Mouse (Mus musculus) myocyte (in vitro differentiated cells): ENCODE results near the gene Nt5c2. TPM values are rescaled to one million over a fixed set of nuclear protein-coding genes. Genes with fewer than 3 reads are reported as not detected.
A peak's percentile ranks its signal among the peaks of the same experiment; 100 is the strongest.

Source experiments
- H3K27me3 ChIP-seq: one replicate; pipeline ENCODE4 v1.6.1; 2011; ENCODE audit not compliant: control insufficient read depth, insufficient read depth, insufficient read length
- H3K36me3 ChIP-seq: one replicate; pipeline ENCODE4 v1.6.1; 2011; ENCODE audit not compliant: control insufficient read depth, insufficient read depth
- H3K4me2 ChIP-seq: one replicate; pipeline ENCODE4 v1.6.1; 2011; ENCODE audit warnings: low read depth, control low read depth
- H3K4me3 ChIP-seq: one replicate; pipeline ENCODE4 v1.5.1; 2011; ENCODE audit warnings: mild to moderate bottlenecking, control low read depth, moderate library complexity
- H3K79me2 ChIP-seq: one replicate; pipeline ENCODE4 v1.6.1; 2011; ENCODE audit not compliant: control insufficient read depth, insufficient read depth
- H3ac ChIP-seq: one replicate; pipeline ENCODE4 v1.6.1; 2011; ENCODE audit not compliant: control insufficient read depth, insufficient read length
- CEBPB ChIP-seq: IDR thresholded peaks from 2 replicates; pipeline ENCODE4 v1.6.1; 2011; ENCODE audit warnings: mild to moderate bottlenecking, moderate library complexity; ENCODE audit not compliant: poor library complexity, insufficient read depth, severe bottlenecking
- E2F4 ChIP-seq: IDR thresholded peaks from one replicate; pipeline ENCODE4 v1.6.1; 2011; ENCODE audit warnings: mild to moderate bottlenecking, control low read depth, moderate library complexity; ENCODE audit not compliant: insufficient read depth
- MAX ChIP-seq: IDR thresholded peaks from one replicate; pipeline ENCODE4 v1.6.1; 2011; ENCODE audit warnings: low read depth, mild to moderate bottlenecking, control low read depth
- MYOD1 ChIP-seq, 3 experiments: IDR thresholded peaks; one replicate each; pipeline ENCODE4 v1.6.1; 2011; ENCODE audit warnings: control low read depth in 2 of 3, low read depth in 2 of 3, mild to moderate bottlenecking in 2 of 3, moderate library complexity in 1 of 3; ENCODE audit not compliant: insufficient read length in 2 of 3, control insufficient read depth in 1 of 3
- MYOG ChIP-seq, 3 experiments: IDR thresholded peaks; one replicate each; pipeline ENCODE4 v1.6.1; 2011; ENCODE audit warnings: control low read depth in 2 of 3, low read depth in 2 of 3, mild to moderate bottlenecking in 2 of 3; ENCODE audit not compliant: insufficient read length in 2 of 3, control insufficient read depth in 1 of 3, insufficient read depth in 1 of 3
- POLR2A ChIP-seq: IDR thresholded peaks from one replicate; pipeline ENCODE4 v1.6.1; 2011; ENCODE audit warnings: low read depth, mild to moderate bottlenecking, control low read depth, moderate library complexity; ENCODE audit not compliant: insufficient read length
- POLR2AphosphoS2 ChIP-seq: IDR thresholded peaks from one replicate; pipeline ENCODE4 v1.6.1; 2011; ENCODE audit warnings: low read depth, control low read depth; ENCODE audit not compliant: insufficient read length
- REST ChIP-seq: IDR thresholded peaks from one replicate; pipeline ENCODE4 v1.6.1; 2011; ENCODE audit warnings: mild to moderate bottlenecking, control low read depth, moderate library complexity; ENCODE audit not compliant: insufficient read depth, insufficient read length
- SRF ChIP-seq: IDR thresholded peaks from one replicate; pipeline ENCODE4 v1.6.1; 2011; ENCODE audit warnings: low read depth; ENCODE audit not compliant: control insufficient read depth, insufficient read length
- TCF12 ChIP-seq: IDR thresholded peaks from one replicate; pipeline ENCODE4 v1.6.1; 2011; ENCODE audit warnings: mild to moderate bottlenecking, control low read depth; ENCODE audit not compliant: poor library complexity, insufficient read depth, severe bottlenecking
- TCF3 ChIP-seq: IDR thresholded peaks from one replicate; pipeline ENCODE4 v1.6.1; 2011; ENCODE audit warnings: low read depth, control low read depth; ENCODE audit not compliant: insufficient read length
- USF1 ChIP-seq: IDR thresholded peaks from one replicate; pipeline ENCODE4 v1.6.1; 2011; ENCODE audit warnings: low read depth, mild to moderate bottlenecking, control low read depth, moderate library complexity
- polyA plus RNA-seq: library from polyadenylated mRNA; unstranded; fragments of >200 nt; fragmentation: generic; extraction: Trizol; gene quantifications from one replicate; pipeline ENCODE4 v1.2.1, GENCODE M21; 2012; ENCODE audit warnings: missing spikeins

Gene Nt5c2
- polyA plus RNA-seq, 1 experiment: 19.5 TPM

GRCm38 (mm10) chr19:46958566-46958965, 56.4 kb downstream of the Nt5c2 start:
- no peak overlapping the region for H3ac ChIP-seq
- no peaks in the 10 kb centered on the region for H3K27me3 ChIP-seq
- H3K4me3 ChIP-seq: no peak overlapping the region
- H3K36me3 ChIP-seq: no peaks in the 10 kb centered on the region
- peak overlapping the region; percentile 33 for H3K4me2 ChIP-seq
- peaks cover 76% of the 10 kb centered on the region for H3K79me2 ChIP-seq
- TF ChIP-seq TCF3 (no peak), MYOD1 (IDR thresholded peaks at IDR 0.05; ENCODE audit: control insufficient read depth in 1 of 3, insufficient read length in 2 of 3, low read depth in 2 of 3) (peak in 1 of 3 experiments; percentile 4)

DNA sequence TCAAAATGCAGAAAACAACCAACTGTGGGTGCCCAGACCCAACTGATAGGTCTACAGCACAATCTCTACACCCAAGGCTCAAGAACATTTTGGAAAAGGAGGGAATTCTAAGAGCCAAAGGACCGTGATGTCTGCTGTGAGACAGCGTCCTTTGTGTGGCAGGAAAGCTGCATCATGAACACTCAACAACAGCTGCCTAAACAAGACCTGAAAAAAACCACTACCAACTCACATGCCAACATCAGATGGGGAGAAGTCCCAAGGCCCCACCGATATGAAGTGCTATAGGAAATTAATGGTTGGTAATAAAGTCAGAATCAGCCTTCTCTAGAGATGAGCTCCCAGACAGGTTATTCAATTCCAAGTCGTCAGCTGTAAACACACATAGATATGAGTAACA, 57.0 kb downstream of the Nt5c2 start:
- peak overlapping the region; percentile 33 for H3K4me2 ChIP-seq
- TF ChIP-seq MYOD1 (IDR thresholded peaks at IDR 0.05; ENCODE audit: control insufficient read depth in 1 of 3, insufficient read length in 2 of 3, low read depth in 2 of 3) (peak in 2 of 3 experiments; percentile 31 to 69), TCF12 (no peak), USF1 (no peak), MYOG (IDR thresholded peaks at IDR 0.05; ENCODE audit: control insufficient read depth in 1 of 3, insufficient read depth in 1 of 3, insufficient read length in 2 of 3, low read depth in 2 of 3) (peak in 2 of 3 experiments; percentile 27 to 35)
- H3ac ChIP-seq: no peak overlapping the region
- H3K4me3 ChIP-seq: no peak overlapping the region
- peaks cover 82% of the 10 kb centered on the region for H3K79me2 ChIP-seq
- H3K36me3 ChIP-seq: no peaks in the 10 kb centered on the region
- H3K27me3 ChIP-seq: no peaks in the 10 kb centered on the region

DNA sequence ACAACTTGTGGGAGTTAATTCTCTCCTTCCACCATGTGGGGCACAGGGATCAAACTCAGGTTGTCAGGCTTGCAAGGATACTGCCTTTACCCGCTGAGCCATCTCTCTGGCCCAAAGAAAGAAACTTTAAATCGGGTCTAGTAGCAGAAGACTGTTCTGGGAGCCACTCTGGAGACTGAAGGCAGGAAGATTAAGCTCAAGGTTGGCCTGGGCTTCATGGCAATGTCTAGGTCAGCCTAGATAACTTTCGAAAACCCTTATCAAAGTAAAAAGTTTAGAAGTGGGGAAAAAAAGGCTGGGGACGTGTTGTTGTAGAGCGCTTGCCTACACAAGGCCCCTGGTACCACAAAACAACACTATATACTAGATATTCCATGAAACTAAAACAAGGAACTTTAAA, 58.0 kb downstream of the Nt5c2 start:
- H3ac ChIP-seq: no peak overlapping the region
- no peaks in the 10 kb centered on the region for H3K36me3 ChIP-seq
- H3K4me3 ChIP-seq: no peak overlapping the region
- H3K4me2 ChIP-seq: no peak overlapping the region
- TF ChIP-seq MYOG (IDR thresholded peaks at IDR 0.05; ENCODE audit: control insufficient read depth in 1 of 3, insufficient read depth in 1 of 3, insufficient read length in 2 of 3, low read depth in 2 of 3): no peak
- no peak for TF ChIP-seq MYOD1 (IDR thresholded peaks at IDR 0.05; ENCODE audit: control insufficient read depth in 1 of 3, insufficient read length in 2 of 3, low read depth in 2 of 3)
- no peak for TF ChIP-seq CEBPB
- TF ChIP-seq MAX: no peak
- no peak for TF ChIP-seq SRF
- no peak for TF ChIP-seq POLR2AphosphoS2
- no peak for TF ChIP-seq TCF3
- no peak for TF ChIP-seq REST
- no peak for TF ChIP-seq POLR2A
- TF ChIP-seq TCF12: no peak
- TF ChIP-seq USF1: no peak
- TF ChIP-seq E2F4: no peak
- H3K27me3 ChIP-seq: no peaks in the 10 kb centered on the region
- peaks cover 92% of the 10 kb centered on the region for H3K79me2 ChIP-seq

DNA sequence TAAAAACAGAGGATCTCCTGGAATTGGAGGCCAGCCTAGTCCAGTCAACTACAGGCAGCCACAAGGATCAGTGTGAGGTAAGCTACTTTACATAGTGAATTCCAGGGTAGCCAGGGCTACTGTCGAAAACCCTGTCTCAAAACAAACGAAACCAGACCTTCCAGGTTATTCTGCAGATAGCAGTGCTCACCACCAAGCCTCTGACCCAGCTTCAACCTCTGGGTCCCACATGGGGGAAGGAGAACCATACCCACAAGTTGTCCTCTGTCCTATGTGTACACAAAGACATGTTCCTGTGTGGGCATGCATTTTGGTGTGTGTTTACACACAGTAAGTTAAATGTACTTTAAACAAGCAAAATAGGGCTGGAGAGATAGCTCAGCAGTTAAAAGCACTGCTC, 58.5 kb downstream of the Nt5c2 start:
- H3K27me3 ChIP-seq: no peaks in the 10 kb centered on the region
- TF ChIP-seq CEBPB (no peak), POLR2A (no peak), REST (no peak), TCF3 (no peak), TCF12 (no peak), MAX (no peak), MYOD1 (IDR thresholded peaks at IDR 0.05; ENCODE audit: control insufficient read depth in 1 of 3, insufficient read length in 2 of 3, low read depth in 2 of 3) (no peak), USF1 (no peak), MYOG (IDR thresholded peaks at IDR 0.05; ENCODE audit: control insufficient read depth in 1 of 3, insufficient read depth in 1 of 3, insufficient read length in 2 of 3, low read depth in 2 of 3) (no peak), E2F4 (no peak), POLR2AphosphoS2 (no peak), SRF (no peak)
- no peak overlapping the region for H3K4me2 ChIP-seq
- H3K4me3 ChIP-seq: no peak overlapping the region
- H3ac ChIP-seq: no peak overlapping the region
- H3K36me3 ChIP-seq: no peaks in the 10 kb centered on the region
- H3K79me2 ChIP-seq: peaks cover 96% of the 10 kb centered on the region

- Histone ChIP-seq H3K27me3 (no peaks in the 10 kb centered on the region), H3K4me2 (no peak overlapping the region), H3K36me3 (peaks cover under 1% of the 10 kb centered on the region), H3K4me3 (no peak overlapping the region), H3K79me2 (peaks cover 93% of the 10 kb centered on the region), H3ac (no peak overlapping the region)
- no peak for TF ChIP-seq POLR2A
Observed at GRCm38 (mm10) chr19:46955630-46956029, 59.3 kb downstream of the Nt5c2 start.

DNA sequence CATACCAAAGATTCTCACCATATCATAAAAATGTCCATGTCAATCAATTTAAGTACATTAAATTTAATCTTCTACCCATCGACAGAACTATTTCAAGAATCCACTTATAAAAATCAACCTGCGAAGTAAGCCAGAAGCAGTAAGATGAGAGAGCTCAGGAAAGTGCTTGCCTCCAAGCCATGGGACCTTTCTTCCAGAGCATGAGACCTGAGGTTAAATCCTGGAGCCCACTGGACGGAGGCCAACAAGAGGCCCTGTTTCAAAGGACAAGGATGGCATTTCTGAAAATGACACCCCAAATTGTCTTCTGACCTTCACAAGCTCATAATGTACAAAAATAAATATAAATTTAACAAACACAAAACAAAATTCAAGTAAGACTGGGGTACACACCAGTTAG, 61.4 kb downstream of the Nt5c2 start:
- peaks cover 17% of the 10 kb centered on the region for H3K36me3 ChIP-seq
- TF ChIP-seq TCF3 (no peak), POLR2A (no peak), TCF12 (no peak), E2F4 (no peak), CEBPB (no peak), MYOG (IDR thresholded peaks at IDR 0.05; ENCODE audit: control insufficient read depth in 1 of 3, insufficient read depth in 1 of 3, insufficient read length in 2 of 3, low read depth in 2 of 3) (no peak), POLR2AphosphoS2 (no peak), MAX (no peak), REST (no peak), MYOD1 (IDR thresholded peaks at IDR 0.05; ENCODE audit: control insufficient read depth in 1 of 3, insufficient read length in 2 of 3, low read depth in 2 of 3) (no peak), SRF (no peak), USF1 (no peak)
- H3K4me2 ChIP-seq: no peak overlapping the region
- no peaks in the 10 kb centered on the region for H3K27me3 ChIP-seq
- peaks cover 74% of the 10 kb centered on the region for H3K79me2 ChIP-seq
- no peak overlapping the region for H3ac ChIP-seq
- no peak overlapping the region for H3K4me3 ChIP-seq
